Comparison of ENCODE assay signal across 8 mouse cellular contexts in the genomic region with DNA sequence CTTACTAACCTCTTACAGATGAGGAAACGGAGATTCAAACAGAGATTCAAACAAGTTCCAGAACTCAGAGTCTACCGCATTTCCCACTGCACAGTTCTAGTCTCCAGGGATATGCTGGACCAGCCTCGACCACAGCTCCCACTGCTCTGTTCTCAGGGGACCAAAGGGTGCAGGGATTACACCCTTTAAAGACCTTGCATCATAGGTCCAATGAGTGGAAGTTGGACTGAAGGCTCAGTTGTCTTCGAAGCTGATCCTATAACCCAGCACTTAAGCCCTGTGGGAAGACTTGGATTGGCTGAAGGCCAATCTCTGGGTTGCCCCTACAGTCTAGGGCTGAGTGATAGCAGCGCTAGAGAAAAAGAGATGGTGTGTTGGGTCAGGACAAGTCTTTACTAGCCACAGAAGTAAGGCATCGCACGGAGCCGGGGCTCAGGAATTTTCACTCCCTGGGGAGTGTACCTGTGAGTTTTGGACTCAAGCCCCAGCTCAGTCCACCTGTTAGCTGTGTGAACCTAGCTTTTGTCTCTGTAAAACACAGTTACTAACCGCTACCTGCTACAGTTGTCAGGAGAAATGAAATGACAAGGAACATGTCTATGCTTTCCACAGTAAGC. TPM values are rescaled to one million over a fixed set of nuclear protein-coding genes. Genes with fewer than 3 reads are reported as not detected.
DNase-seq lines count a peak whose midpoint lies in the region; ATAC-seq and TF ChIP-seq lines count a peak whose summit lies in the region.

No protein-coding gene starts in this region.

- peaks cover 13% of the 10 kb centered on the region for H3K79me2 ChIP-seq in CH12.LX (replicated peaks; ENCODE audit: control insufficient read depth, extremely low read depth, insufficient read depth, poor library complexity, severe bottlenecking)

- TF ChIP-seq EP300 in CH12.LX (IDR thresholded peaks at IDR 0.05; ENCODE audit: low read length) = no peak

- peak overlapping the region; percentile 64 to 81 (median 70) for H3K4me3 ChIP-seq in CH12.LX (replicated peaks in 1 of 3; ENCODE audit: low read depth in 2 of 3, low read length in 2 of 3, poor library complexity in 1 of 3)
- peak overlapping the region; percentile 93 for H3K4me3 ChIP-seq in forebrain, embryonic 14.5 days (ENCODE audit: low read depth, low read length)
- peak overlapping the region; percentile 87 for H3K4me3 ChIP-seq in liver, embryonic 12.5 days

- H3K9ac ChIP-seq in CH12.LX (ENCODE audit: insufficient read depth, low read depth) = peak overlapping the region; percentile 98
- H3K9ac ChIP-seq in forebrain, embryonic 14.5 days (ENCODE audit: low read length) = peak overlapping the region; percentile 99; the same call in 1 of the 2 replicates
- peak overlapping the region; percentile 95 for H3K9ac ChIP-seq in liver, embryonic 12.5 days

- H3K36me3 ChIP-seq in CH12.LX (replicated peaks in 1 of 2; ENCODE audit: control insufficient read depth in 1 of 2, insufficient read depth in 1 of 2, low read length in 1 of 2) = peaks cover 32 to 39% of the 10 kb centered on the region in 2 experiments
- peaks cover 42% of the 10 kb centered on the region for H3K36me3 ChIP-seq in forebrain, embryonic 14.5 days (ENCODE audit: control insufficient read depth, insufficient read depth, low read length)
- H3K36me3 ChIP-seq in liver, embryonic 12.5 days = peaks cover 44% of the 10 kb centered on the region

- no peaks in the 10 kb centered on the region for H3K9me3 ChIP-seq in CH12.LX (replicated peaks; ENCODE audit: low read length)
- no peaks in the 10 kb centered on the region for H3K9me3 ChIP-seq in forebrain, embryonic 14.5 days (replicated peaks; ENCODE audit: control insufficient read depth, low read length)
- H3K9me3 ChIP-seq in liver, embryonic 12.5 days (replicated peaks) = no peaks in the 10 kb centered on the region

- peaks cover 10 to 60% of the 10 kb centered on the region in 2 experiments for H3K4me1 ChIP-seq in CH12.LX (ENCODE audit: control insufficient read depth in 1 of 2, insufficient read depth in 2 of 2)
- peaks cover 7% of the 10 kb centered on the region; the same call in 1 of the 2 replicates for H3K4me1 ChIP-seq in forebrain, embryonic 14.5 days (ENCODE audit: control insufficient read depth, insufficient read depth, low read length)
- peaks cover 67% of the 10 kb centered on the region for H3K4me1 ChIP-seq in liver, embryonic 12.5 days

- 88% methylated on average over 9 of the region's 9 CpGs for WGBS in forebrain, embryonic 14.5 days
- WGBS in liver, embryonic 12.5 days (ENCODE audit: insufficient replicate concordance) = 79% methylated on average over 9 of the region's 9 CpGs

- in situ Hi-C loops in CH12.LX (cut with MboI; ENCODE audit: low pct_ligation_motif_present, low pct_unique_long_range_greater_than_20kb, low sequenced_read_pairs) = loop anchor here (5.0 kb wide), 1 partner anchor 76 kb away; a partner anchor contains a TSS

- TF ChIP-seq CTCF in CH12.LX (conservative IDR thresholded peaks at IDR 0.05 in 1 of 2, IDR thresholded peaks at IDR 0.05 in 1 of 2; ENCODE audit: low read depth in 2 of 2, low read length in 2 of 2) = no peak

- H3K27me3 ChIP-seq in CH12.LX (replicated peaks) = no peaks in the 10 kb centered on the region
- H3K27me3 ChIP-seq in forebrain, embryonic 14.5 days (replicated peaks; ENCODE audit: control insufficient read depth, insufficient read depth, low read length) = no peaks in the 10 kb centered on the region
- no peaks in the 10 kb centered on the region for H3K27me3 ChIP-seq in liver, embryonic 12.5 days (replicated peaks)

- no peak for TF ChIP-seq RAD21 in CH12.LX (IDR thresholded peaks at IDR 0.05; ENCODE audit: low read depth, low read length)

- ATAC-seq in forebrain, embryonic 14.5 days = no peak
- no peak for ATAC-seq in liver, embryonic 12.5 days

- H3K27ac ChIP-seq in CH12.LX (ENCODE audit: insufficient read depth, low read depth) = peak overlapping the region; percentile 27; the same call in 1 of the 2 replicates
- H3K27ac ChIP-seq in forebrain, embryonic 14.5 days (ENCODE audit: low read depth, low read length) = no peak overlapping the region
- H3K27ac ChIP-seq in liver, embryonic 12.5 days = peak overlapping the region; percentile 87

- no peak for TF ChIP-seq POLR2A in CH12.LX (IDR thresholded peaks at IDR 0.05; ENCODE audit: low read depth, low read length)

- DNase-seq in gastrocnemius, postnatal 25 days = peak; percentile 4
- DNase-seq in gastrocnemius, adult 18-20 months (ENCODE audit: low spot score) = no peak
- DNase-seq in CH12.LX (ENCODE audit: extremely low read depth) = no peak
- DNase-seq in forebrain, embryonic 14.5 days (ENCODE audit: low spot score) = no peak
- no peak for DNase-seq in T-cell, adult 2 months (ENCODE audit: low spot score)
- no peak for DNase-seq in cerebellum, postnatal 25 days
- DNase-seq in ovary, postnatal 14 days (ENCODE audit: low spot score) = no peak

- peak overlapping the region; percentile 41 for H3K4me2 ChIP-seq in CH12.LX (ENCODE audit: insufficient read depth, low read depth, poor library complexity, severe bottlenecking)
- peak overlapping the region; percentile 90 for H3K4me2 ChIP-seq in forebrain, embryonic 14.5 days (ENCODE audit: low read length)
- peak overlapping the region; percentile 92 for H3K4me2 ChIP-seq in liver, embryonic 12.5 days

- dilution Hi-C loops in CH12.LX (cut with MboI; ENCODE audit: extremely low pct_ligation_motif_present, extremely low pct_unique_long_range_greater_than_20kb, low sequenced_read_pairs) = no loop called here

TF ChIP-seq in CH12.LX, 34 proteins besides CTCF, POLR2A, EP300 and RAD21:
- no peak for TF ChIP-seq ELF1 (IDR thresholded peaks at IDR 0.05; ENCODE audit: low read depth, low read length)
- no peak for TF ChIP-seq MYC (IDR thresholded peaks at IDR 0.05; ENCODE audit: low read depth, low read length)
- TF ChIP-seq PAX5 (IDR thresholded peaks at IDR 0.05; ENCODE audit: low read length) = no peak
- no peak for TF ChIP-seq ZMIZ1 (IDR thresholded peaks at IDR 0.05; ENCODE audit: low read depth, low read length)
- TF ChIP-seq ETS1 (conservative IDR thresholded peaks at IDR 0.05; ENCODE audit: low read depth, low read length) = no peak
- TF ChIP-seq POLR2AphosphoS2 (IDR thresholded peaks at IDR 0.05; ENCODE audit: low read depth, low read length) = no peak
- TF ChIP-seq MAZ (IDR thresholded peaks at IDR 0.05; ENCODE audit: low read depth, low read length) = no peak
- TF ChIP-seq JUN (IDR thresholded peaks at IDR 0.05; ENCODE audit: insufficient read depth, low read depth, low read length) = no peak
- no peak for TF ChIP-seq NRF1 (IDR thresholded peaks at IDR 0.05; ENCODE audit: low read depth, low read length)
- TF ChIP-seq USF1 (IDR thresholded peaks at IDR 0.05; ENCODE audit: low read depth, low read length) = no peak
- no peak for TF ChIP-seq TBP (conservative IDR thresholded peaks at IDR 0.05; ENCODE audit: low read depth, low read length)
- no peak for TF ChIP-seq KAT2A (IDR thresholded peaks at IDR 0.05; ENCODE audit: insufficient replicate concordance, low read length)
- TF ChIP-seq RCOR1 (conservative IDR thresholded peaks at IDR 0.05; ENCODE audit: low read depth, low read length) = no peak
- TF ChIP-seq MXI1 (IDR thresholded peaks at IDR 0.05; ENCODE audit: low read depth, low read length) = no peak
TF ChIP-seq in CH12.LX: peak in this region for 0.

RNA-seq across cellular contexts. Expression of a gene that starts 1.6 kb away (rescaled TPM):
- 10 to 100 TPM; 41.5 to 43.9 TPM for total RNA-seq in gastrocnemius, postnatal 25 days (2021)
- 10 to 100 TPM; 49.2 to 51.0 TPM for total RNA-seq in gastrocnemius, adult 18-20 months (2021)
- total RNA-seq in CH12.LX (2012; rRNA removed) (11.8 and 13.4 TPM in 2 replicates), CH12.LX (2014; rRNA removed) (5.2 and 5.5 TPM in 2 replicates)
- polyA plus RNA-seq in CH12.LX (2012; ENCODE audit: insufficient read length, low read depth) = 31.3 and 34.1 TPM in 2 replicates
- polyA plus RNA-seq in forebrain, embryonic 14.5 days (2014; fragmentation: Nextera tagmentation; extraction: Ambion mirVana) = 49.2 and 59.5 TPM in 2 replicates
- polyA plus RNA-seq in liver, embryonic 12.5 days (2016; fragmentation: Nextera tagmentation; extraction: Ambion mirVana) = 17.0 and 17.5 TPM in 2 replicates

RNA-seq across cellular contexts. Expression of a gene that starts 10.7 kb away (rescaled TPM):
- over 10,000 TPM; 22,501 to 25,220 TPM for total RNA-seq in gastrocnemius, postnatal 25 days (2021)
- total RNA-seq in gastrocnemius, adult 18-20 months (2021) = over 10,000 TPM; 23,271 to 27,147 TPM
- total RNA-seq in CH12.LX (2012; rRNA removed) = 0.25 and 0.38 TPM in 2 replicates
- total RNA-seq in CH12.LX (2014; rRNA removed) = not detected in 2 replicates
- polyA plus RNA-seq in CH12.LX (2012; ENCODE audit: insufficient read length, low read depth) = 0.74 and 0.75 TPM in 2 replicates
- 0.12 and 0.24 TPM in 2 replicates for polyA plus RNA-seq in forebrain, embryonic 14.5 days (2014; fragmentation: Nextera tagmentation; extraction: Ambion mirVana)
- 0.17 and 1.5 TPM in 2 replicates for polyA plus RNA-seq in liver, embryonic 12.5 days (2016; fragmentation: Nextera tagmentation; extraction: Ambion mirVana)

RNA-seq across cellular contexts. Expression of a gene that starts 13.6 kb away (rescaled TPM):
- total RNA-seq in gastrocnemius, postnatal 25 days (2021) = 100 to 1,000 TPM; 131 to 139 TPM
- 100 to 1,000 TPM; 118 to 124 TPM for total RNA-seq in gastrocnemius, adult 18-20 months (2021)
- total RNA-seq in CH12.LX (2012; rRNA removed) (156 and 183 TPM in 2 replicates), CH12.LX (2014; rRNA removed) (115 and 123 TPM in 2 replicates)
- polyA plus RNA-seq in CH12.LX (2012; ENCODE audit: insufficient read length, low read depth) = 219 and 224 TPM in 2 replicates
- polyA plus RNA-seq in forebrain, embryonic 14.5 days (2014; fragmentation: Nextera tagmentation; extraction: Ambion mirVana) = 135 and 147 TPM in 2 replicates
- 120 and 129 TPM in 2 replicates for polyA plus RNA-seq in liver, embryonic 12.5 days (2016; fragmentation: Nextera tagmentation; extraction: Ambion mirVana)

RNA-seq across cellular contexts. Expression of a gene that starts 29.7 kb away (rescaled TPM):
- 10 to 100 TPM; 26.0 to 26.4 TPM for total RNA-seq in gastrocnemius, postnatal 25 days (2021)
- total RNA-seq in gastrocnemius, adult 18-20 months (2021) = 10 to 100 TPM; 28.4 to 33.1 TPM
- total RNA-seq in CH12.LX (2012; rRNA removed) = 42.4 and 64.2 TPM in 2 replicates
- total RNA-seq in CH12.LX (2014; rRNA removed) = 16.5 and 18.8 TPM in 2 replicates
- 104 and 122 TPM in 2 replicates for polyA plus RNA-seq in CH12.LX (2012; ENCODE audit: insufficient read length, low read depth)
- 36.5 and 46.3 TPM in 2 replicates for polyA plus RNA-seq in forebrain, embryonic 14.5 days (2014; fragmentation: Nextera tagmentation; extraction: Ambion mirVana)
- polyA plus RNA-seq in liver, embryonic 12.5 days (2016; fragmentation: Nextera tagmentation; extraction: Ambion mirVana) = 48.7 and 49.4 TPM in 2 replicates

RNA-seq across cellular contexts. Expression of a gene that starts 45.0 kb away (rescaled TPM):
- total RNA-seq in gastrocnemius, postnatal 25 days (2021) = 10 to 100 TPM; 11.2 to 14.6 TPM
- total RNA-seq in gastrocnemius, adult 18-20 months (2021) = 10 to 100 TPM; 10.6 to 13.1 TPM
- total RNA-seq in CH12.LX (2012; rRNA removed) = 38.5 and 40.3 TPM in 2 replicates
- 35.7 and 42.6 TPM in 2 replicates for total RNA-seq in CH12.LX (2014; rRNA removed)
- 33.7 and 36.6 TPM in 2 replicates for polyA plus RNA-seq in CH12.LX (2012; ENCODE audit: insufficient read length, low read depth)
- 15.6 and 21.4 TPM in 2 replicates for polyA plus RNA-seq in forebrain, embryonic 14.5 days (2014; fragmentation: Nextera tagmentation; extraction: Ambion mirVana)
- 9.6 and 10.2 TPM in 2 replicates for polyA plus RNA-seq in liver, embryonic 12.5 days (2016; fragmentation: Nextera tagmentation; extraction: Ambion mirVana)

Comparison
In these comparisons a context has a peak if more than half of its experiments do, and no peak if none do; other contexts are left out.
1. H3K4me2 ChIP-seq: peak in every context shown above with its lines; median percentile 92 in liver, embryonic 12.5 days; 90 in forebrain, embryonic 14.5 days; 41 in CH12.LX.
2. RNA of a gene that starts 10.7 kb away (total RNA-seq): 23,271 to 27,147 TPM in gastrocnemius, adult 18-20 months and 22,501 to 25,220 TPM in gastrocnemius, postnatal 25 days; 0.25 to 0.38 TPM in CH12.LX; every median in the first group is over 1,000 times any median in the second.
3. Peak in every context shown above with its lines, with median percentiles within 50 percentile points of each other: H3K4me3 ChIP-seq and H3K9ac ChIP-seq.